Mouse (Mus musculus): ENCODE measurements at regions not wholly inside any gene's neighbourhood (a gene's known extent, or its start where the extent isn't known, plus 50 kb on each side); places are given as distances from the start of the nearest gene placed in this dataset.

- no peak for DNase-seq
Measured at GRCm38 (mm10) chr7:117134869-117135268, 245.9 kb upstream of the Xylt1 start.

GRCm38 (mm10) chr7:117138681-117139080, 242.1 kb upstream of the Xylt1 start:
- no peak for DNase-seq

- peak; percentile 78 for DNase-seq
Measured at GRCm38 (mm10) chr7:117139245-117139970, 241.4 kb upstream of the Xylt1 start.

GRCm38 (mm10) chr7:117139971-117140247, 240.9 kb upstream of the Xylt1 start:
- DNase-seq: no peak

- no peak for DNase-seq
Measured at GRCm38 (mm10) chr7:117146809-117147208, 234.0 kb upstream of the Xylt1 start.

- no peak for DNase-seq
Measured at GRCm38 (mm10) chr7:117150355-117150754, 230.4 kb upstream of the Xylt1 start.

GRCm38 (mm10) chr7:117153826-117154550, 226.8 kb upstream of the Xylt1 start:
- no peak for DNase-seq

- DNase-seq: no peak
Measured at GRCm38 (mm10) chr7:117161193-117161908, 219.4 kb upstream of the Xylt1 start.

GRCm38 (mm10) chr7:117174811-117175422, 205.9 kb upstream of the Xylt1 start:
- no peak for DNase-seq

GRCm38 (mm10) chr7:117184011-117184410, 196.8 kb upstream of the Xylt1 start:
- no peak for DNase-seq

GRCm38 (mm10) chr7:117185891-117186290, 194.9 kb upstream of the Xylt1 start:
- DNase-seq: no peak

GRCm38 (mm10) chr7:117196611-117197010, 184.2 kb upstream of the Xylt1 start:
- DNase-seq: no peak

- DNase-seq: no peak
Measured at GRCm38 (mm10) chr7:117226294-117226693, 154.5 kb upstream of the Xylt1 start.

- no peak for DNase-seq
Measured at GRCm38 (mm10) chr7:117229619-117230018, 151.2 kb upstream of the Xylt1 start.

- DNase-seq: no peak
Measured at GRCm38 (mm10) chr7:117256819-117257218, 124.0 kb upstream of the Xylt1 start.

GRCm38 (mm10) chr7:117258557-117258956, 122.2 kb upstream of the Xylt1 start:
- DNase-seq: no peak

GRCm38 (mm10) chr7:117259151-117259550, 121.6 kb upstream of the Xylt1 start:
- DNase-seq: no peak

GRCm38 (mm10) chr7:117259674-117260294, 121.0 kb upstream of the Xylt1 start:
- DNase-seq: no peak

- DNase-seq: no peak
Measured at GRCm38 (mm10) chr7:117260596-117260995, 120.2 kb upstream of the Xylt1 start.

- DNase-seq: no peak
Measured at GRCm38 (mm10) chr7:117263126-117263525, 117.7 kb upstream of the Xylt1 start.

GRCm38 (mm10) chr7:117264341-117264740, 116.4 kb upstream of the Xylt1 start:
- DNase-seq: no peak

GRCm38 (mm10) chr7:117268096-117268495, 112.7 kb upstream of the Xylt1 start:
- no peak for DNase-seq

- no peak for DNase-seq
Measured at GRCm38 (mm10) chr7:117269263-117269897, 111.4 kb upstream of the Xylt1 start.
